Mouse (Mus musculus) kidney, postnatal 25 days (tissue): ENCODE results near the gene Ubd.
"Not testable (repeated sequence)": the region's sequence is repeated elsewhere in the genome, so short reads cannot be mapped to it uniquely, and the experiment has no call there.

Experiments
- DNase-seq, 2 experiments: peaks; one replicate each; pipeline ENCODE4 v3.0.0; 2021; ENCODE audit warnings: mixed read lengths in 2 of 2

Ubd gene

DNA sequence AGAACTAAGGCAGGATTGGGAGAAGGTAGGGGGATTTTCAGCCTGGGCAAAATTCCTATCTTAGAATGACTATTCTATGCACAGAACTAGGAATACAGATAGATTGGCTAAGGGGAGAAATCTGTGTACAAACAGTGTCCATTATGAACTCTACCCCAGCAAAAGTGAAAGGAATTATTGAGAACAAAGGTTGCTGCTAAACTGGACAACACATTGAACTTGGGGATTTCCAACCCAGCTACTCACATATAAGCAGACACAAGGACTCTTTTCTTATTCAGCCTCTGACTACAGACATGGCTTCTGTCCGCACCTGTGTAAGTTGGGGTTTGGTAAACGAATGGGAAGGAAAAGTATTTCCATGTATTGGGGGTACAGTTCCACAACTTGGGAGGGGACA lies at the start of gene Ubd:
TSS of gene Ubd (plus strand) at position 237 of the 400 bp plus-strand sequence.
- DNase-seq = no peak

DNA sequence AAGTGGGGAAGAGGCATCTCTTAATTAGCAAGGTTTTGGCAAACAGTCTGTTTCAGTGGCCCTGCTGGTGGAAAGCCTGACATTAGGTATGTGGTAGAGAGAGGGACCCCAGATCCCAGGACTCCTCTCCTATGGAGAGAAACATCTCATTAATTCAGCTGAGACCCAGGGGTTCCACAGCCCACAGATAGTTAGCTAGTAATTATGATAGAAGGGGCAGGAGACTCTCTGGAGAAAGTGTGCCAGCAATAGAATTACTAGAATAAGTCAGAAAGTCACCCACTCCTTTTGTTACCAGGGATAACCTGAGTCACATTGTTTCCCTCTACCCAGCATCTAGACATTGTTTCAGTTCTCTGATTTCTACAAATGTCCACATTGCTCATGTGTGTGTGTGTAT lies 32.3 kb upstream of the Ubd start, which contains the start of gene Olfr93:
TSS of gene Olfr93 (minus strand) at position 101 of the 400 bp plus-strand sequence.
- no peak for DNase-seq

DNA sequence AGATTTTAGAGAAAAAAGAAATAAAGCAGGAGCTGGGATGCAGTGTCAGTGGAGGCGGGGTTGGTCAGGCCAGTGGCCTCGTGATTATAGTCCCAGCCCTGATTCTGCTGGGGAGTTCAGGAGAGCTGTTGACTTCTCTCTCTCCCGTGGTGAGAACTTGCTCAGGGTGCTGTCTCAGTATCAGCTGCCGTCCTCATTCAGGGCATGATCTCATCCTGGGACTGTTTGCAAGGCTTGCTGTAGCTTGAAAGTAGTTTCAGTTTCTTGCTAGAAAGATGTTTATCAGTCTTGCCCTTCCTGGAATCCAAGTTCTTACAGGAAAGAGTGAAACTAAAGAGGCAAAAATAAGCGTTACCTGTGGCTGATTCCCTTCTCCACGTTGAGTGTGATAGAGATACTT lies 8.2 kb upstream of the Ubd start:
- DNase-seq = no peak

DNA sequence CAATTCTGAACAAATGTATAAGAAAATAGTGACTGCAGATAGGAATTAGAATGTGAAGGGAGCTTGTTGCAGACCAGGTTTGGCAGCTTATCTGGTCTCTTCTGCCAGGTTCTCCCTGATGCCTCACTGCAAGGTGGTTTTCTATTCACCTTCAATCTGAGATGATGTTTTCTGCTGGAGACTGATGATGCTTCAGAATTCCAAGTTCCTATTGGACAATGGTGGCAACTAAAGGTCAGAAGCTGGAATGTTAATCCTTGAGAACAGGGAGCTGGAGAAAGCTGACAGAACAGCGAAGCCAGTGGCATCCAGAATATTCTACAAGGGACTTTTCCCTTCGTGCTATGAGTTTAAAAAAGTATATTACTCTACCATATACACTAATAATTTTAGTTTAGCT lies 3.0 kb upstream of the Ubd start:
- peak in 1 of 2 experiments; percentile 67 for DNase-seq

DNA sequence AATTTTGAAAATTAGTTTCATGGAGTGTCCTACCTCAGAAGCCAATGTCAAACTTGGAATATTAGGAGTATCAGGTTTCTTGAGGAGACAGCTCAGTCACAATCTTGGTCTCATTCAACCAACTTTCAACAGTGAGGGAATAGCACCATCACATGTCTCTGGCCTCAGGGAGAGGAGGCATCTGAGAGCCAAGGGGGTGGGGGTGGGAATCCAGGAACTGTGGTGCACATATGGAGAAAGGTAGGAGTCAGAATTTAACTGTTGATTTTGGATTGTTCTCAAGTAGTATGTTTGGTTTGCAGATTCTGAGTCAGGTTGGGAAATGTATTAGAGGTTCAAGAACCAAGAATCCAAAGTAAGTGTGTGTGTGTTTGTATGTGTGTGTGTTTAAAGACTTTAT lies 660 bp upstream of the Ubd start:
- DNase-seq = no peak

DNA sequence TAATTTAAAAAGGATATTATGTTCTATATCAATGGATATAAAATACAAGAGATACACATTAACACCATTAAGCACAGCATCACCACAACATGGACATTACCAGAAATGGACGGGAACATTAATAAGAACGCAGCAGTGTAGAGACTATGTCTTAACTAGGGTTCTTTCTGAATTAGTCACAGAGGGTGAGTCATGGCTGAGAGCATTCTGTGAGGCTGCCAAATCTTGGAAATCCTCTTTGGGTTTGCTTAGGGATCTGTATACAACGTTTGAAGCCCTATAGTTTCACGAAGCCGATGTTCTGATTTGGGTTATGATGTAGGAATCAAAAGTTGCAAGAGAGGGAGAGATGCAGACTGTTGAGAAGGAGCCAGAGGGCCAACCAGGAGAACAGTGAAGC lies 1.1 kb downstream of the Ubd start:
- DNase-seq = no peak

DNA sequence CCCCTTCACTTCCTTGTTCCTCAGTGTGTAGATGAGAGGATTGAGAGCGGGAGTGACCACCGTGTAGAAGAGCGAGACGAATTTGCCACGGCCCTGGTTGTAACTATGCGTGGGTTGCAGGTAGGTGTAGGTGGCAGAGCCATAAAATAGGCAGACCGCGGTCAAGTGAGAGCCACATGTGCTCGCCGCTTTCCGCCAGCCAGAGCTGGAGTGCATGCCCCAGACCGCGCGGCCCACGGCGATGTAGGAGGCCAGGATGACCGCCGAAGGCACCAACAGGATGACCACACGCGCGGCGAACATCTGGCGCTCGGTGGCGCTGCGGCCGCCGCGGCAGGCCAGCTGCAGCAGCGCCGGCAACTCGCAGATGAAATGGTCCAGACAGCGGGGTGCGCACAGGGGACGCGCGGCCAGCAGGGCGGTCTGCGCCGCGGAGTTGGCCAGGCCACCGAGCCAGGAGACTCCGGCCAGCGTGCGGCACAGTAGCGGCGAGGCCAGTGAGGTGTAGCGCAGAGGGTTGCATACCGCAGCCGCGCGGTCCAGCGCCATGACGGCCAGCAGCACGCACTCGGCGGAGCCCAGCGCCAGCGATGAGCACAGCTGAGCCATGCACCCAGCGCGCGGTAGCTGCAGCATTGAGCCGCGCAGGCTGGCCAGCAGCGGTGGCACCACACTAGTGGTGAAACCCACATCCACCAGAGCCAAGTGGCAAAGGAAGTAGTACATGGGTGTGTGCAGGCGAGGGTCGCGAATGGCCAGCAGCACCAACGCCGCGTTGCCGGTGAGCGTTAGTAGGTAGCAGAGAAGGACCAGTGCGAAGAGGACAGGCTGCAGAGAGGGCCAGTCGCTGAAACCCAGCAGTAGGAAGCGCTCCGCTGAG lies 3.4 kb downstream of the Ubd start:
- DNase-seq = peak in 1 of 2 experiments; percentile 2

DNA sequence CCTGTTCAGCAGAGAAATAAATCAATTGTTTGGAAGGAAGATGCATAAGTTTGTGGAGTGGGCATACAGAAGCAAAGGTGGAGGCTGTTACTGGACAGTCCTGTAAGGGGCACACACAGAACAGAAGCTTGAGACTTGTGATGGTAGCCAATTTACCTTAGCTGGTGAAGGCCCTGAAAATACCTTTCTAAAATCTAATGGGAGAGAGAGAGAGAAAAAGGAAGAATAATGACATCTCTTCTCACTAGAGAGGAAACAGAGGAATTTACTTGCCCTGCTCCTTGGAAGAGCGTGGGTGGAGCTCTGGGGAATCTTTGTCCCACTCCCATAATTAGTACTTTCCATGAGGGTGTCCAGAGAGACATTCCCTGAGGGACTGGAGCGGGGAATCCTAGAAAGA lies 7.2 kb downstream of the Ubd start, which contains the start of gene Olfr94:
TSS of gene Olfr94 (minus strand) at position 101 of the 400 bp plus-strand sequence.
- DNase-seq = no peak

DNA sequence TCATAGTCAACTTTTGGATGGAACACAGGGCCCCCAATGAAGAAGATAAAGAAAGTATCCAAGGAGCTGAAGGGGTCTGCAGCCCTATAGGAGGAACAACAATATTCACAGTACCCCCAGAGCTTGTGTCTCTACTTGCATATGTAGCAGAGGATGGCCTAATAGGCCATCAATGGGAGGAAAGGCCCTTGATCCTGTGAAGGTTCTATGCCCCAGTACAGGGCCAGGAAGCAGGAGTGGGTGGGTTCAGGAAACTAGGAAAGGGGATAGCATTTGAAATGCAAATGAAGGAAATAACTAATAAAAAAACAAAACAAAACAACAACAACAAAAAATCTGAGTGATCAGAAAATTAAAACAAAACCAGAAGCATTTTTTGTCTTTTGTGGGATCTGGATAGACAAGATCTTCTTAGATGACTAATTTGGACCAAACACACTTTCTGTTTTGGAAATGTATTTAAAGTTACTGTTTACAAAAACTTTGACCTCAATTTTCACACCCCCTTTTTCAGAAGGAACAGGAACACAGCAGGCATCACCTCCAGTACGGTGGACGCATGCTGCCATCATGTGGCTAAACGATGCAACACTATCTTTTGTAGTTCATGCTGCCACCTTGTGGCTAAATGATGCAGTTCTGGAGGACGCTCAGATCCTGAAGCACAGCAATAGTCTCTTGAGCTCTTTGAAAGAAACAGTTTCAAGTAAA lies 9.7 kb downstream of the Ubd start:
- DNase-seq = peak; percentile 80 to 88

DNA sequence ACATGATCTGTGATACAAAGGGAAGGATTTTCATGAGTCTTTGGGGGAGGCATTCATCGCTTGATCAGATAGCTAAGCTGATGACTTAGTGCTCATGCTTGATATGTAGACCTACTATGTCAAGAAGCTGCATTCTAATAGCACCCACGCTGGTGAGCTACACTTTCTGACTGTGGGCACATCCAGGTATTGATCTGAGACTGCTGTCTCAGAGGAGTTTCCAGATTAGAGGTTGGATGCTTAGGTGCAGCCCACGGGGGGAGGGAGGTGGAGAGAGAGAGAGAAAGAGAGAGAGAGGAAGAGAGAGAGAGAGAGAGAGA lies 10.2 kb downstream of the Ubd start:
- DNase-seq = no peak

DNA sequence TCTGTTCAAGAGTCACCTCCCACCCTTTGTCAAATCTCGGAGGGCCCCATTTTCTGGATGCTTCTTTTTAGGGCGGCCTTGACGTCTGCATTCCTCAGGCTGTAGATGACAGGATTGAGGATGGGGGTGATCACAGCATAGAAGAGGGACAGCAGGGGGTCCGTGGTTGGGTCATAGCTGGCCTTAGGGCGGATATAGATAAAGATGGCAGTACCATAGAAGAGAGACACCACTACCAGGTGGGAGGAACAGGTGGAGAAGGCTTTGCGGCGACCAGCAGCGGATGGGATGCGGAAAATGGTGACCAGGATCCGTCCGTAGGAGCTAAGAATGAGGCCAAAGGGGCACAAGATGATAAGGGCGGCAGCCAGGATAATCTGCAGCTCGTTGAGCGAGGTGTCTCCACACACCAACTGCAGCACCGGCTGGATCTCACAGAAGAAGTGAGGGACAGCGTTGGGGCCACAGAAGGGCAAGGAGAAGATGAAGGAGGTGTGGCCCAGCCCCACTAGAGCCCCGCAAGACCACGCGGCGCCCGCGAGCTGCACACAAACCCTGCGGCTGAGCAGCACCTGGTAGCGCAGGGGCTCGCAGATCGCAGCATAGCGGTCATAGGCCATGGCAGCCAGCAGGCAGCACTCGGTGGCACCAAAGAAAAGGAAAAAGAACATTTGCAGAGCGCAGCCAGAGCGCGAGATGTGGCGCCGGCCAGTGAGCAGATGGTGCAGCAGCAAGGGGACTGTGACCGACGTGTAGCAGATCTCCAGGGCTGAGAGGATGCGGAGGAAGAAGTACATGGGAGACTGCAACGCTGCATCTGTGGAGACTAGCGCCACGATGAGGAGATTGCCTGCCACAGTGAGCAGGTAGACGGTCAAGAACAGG lies 17.4 kb downstream of the Ubd start:
- no peak for DNase-seq

DNA sequence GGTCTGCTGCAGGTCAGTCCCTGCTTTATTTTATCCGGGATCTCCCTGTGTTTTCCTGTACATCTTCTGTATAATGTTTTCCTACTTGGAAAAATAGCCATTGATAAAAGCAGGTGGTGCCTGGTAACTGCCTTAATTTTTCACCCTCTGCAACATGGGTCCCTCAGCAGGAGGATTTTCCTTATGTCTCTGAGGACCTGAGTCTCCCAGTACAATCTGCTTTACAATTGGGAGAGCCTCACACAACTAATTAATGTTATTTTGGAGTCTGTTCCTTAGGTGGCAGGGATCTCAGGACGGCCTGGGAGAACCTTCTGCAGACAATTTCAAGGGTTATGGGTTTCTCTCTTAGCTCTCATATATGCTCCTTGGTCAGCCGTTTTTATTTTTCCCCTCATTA lies 19.3 kb downstream of the Ubd start, which contains the start of gene Olfr95:
TSS of gene Olfr95 (minus strand) at position 101 of the 400 bp plus-strand sequence.
- DNase-seq = no peak

DNA sequence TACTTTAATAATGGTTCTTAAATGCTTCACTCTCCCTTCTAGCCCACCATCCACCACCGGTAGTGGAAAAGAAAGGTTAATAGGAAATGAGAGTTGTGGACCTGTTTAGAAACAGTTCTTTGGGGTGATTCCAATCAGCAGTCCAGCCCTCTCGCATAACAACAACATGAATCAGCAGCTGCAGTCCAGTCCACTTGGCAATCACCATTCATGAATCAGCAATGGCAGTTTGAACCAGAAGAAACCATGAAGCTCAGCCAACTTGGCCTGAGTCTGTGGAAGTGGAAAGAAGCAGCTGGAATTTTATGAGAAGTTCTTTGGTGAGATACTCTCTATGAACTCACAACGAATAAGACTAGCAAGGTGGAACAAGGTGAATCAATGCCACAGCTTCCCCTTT lies 24.8 kb downstream of the Ubd start:
- DNase-seq = no peak

DNA sequence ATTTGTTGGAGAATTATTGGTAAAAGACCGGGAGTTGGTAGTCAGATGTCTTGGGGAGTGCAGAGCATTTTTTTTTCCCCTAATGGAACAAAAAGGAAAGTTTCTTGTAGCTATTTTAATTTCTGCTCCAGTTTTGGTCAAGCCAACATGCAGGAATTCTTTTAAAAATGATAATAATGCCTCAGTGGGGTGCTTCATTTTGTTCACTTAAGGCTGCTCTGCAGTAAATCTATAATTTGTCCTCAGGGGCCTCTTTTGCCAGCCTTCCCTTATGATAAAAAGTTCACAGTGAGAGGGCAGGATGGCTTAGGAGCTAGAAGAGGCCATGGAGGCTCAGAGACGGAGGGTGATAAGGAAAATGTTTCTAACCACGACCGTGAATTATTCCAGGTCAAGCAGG lies 26.2 kb downstream of the Ubd start, which contains the start of gene Olfr96:
TSS of gene Olfr96 (plus strand) at position 301 of the 400 bp plus-strand sequence.
- no peak for DNase-seq

DNA sequence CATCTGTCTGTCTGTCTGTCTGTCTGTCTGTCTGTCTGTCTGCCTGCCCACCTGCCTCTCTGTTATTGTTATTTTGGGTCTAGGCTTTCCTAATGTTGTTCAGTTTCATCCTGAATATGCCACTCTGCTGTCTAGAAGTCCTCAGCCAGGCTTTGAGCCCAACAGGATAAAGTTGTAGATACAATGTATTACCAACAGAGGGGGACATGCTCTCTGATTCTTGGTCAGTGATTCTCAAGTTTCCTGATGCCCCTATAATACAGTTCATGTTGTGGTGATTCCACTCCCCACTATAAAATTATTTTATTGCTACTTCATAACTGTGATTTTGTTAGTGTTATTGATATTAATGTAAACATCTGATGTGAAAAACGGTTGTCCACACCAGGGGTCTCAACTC lies 28.2 kb downstream of the Ubd start:
- DNase-seq = no peak

DNA sequence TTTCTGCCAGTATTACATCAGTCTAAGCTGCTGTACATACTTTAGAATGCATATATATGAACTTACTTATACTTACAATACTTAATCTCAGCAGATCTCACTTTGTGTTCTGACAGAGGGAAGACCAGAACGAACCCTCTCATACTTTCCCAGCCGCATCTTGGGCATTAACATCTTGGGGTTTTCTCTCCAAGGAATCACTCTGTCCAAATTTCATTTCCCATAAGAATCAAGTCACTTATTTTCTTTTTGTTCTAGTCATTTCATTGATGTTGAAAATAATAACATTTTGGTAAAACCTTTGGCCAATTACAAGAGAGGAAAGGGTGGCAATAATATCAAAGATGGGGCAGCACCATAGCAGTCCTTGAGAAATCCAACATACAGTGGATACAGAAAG lies 43.5 kb downstream of the Ubd start, which contains the start of gene Olfr97:
TSS of gene Olfr97 (minus strand) at position 101 of the 400 bp plus-strand sequence.
- not testable (repeated sequence) for DNase-seq

DNA sequence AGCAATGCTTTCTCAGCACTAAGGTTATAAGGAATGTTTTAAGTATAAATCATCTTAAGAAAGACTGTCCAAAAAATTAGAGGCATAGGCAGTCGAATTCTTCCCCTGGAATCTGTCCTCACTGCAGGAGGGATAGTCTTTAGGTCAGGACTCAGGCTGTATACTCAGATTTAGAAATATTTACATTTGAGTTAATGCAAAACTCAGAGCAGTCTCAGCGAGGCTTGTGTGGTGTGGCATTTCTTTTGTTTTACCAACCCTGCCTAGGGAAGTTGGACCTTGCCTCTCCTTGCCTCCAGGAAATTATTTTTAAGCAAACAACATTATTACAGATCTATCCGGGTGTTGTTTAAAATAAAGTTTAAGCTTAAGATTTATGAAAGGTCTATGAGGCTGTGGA lies 48.5 kb downstream of the Ubd start:
- no peak for DNase-seq
